Mouse (Mus musculus): ENCODE results near the gene Abcg4. TPM values are rescaled to one million over a fixed set of nuclear protein-coding genes. Genes with fewer than 3 reads are reported as not detected.
"Not testable (repeated sequence)": the region's sequence is repeated elsewhere in the genome, so short reads cannot be mapped to it uniquely, and the experiment has no call there.

Gene Abcg4
- polyA plus RNA-seq, 1 experiment from 2014 or later = 2.8 TPM

GRCm38 (mm10) chr9:44330736-44331135, 42.3 kb upstream of the Abcg4 start:
- no peak for ATAC-seq (ENCODE audit: low FRiP score, low TSS enrichment)
- Histone ChIP-seq H3K36me3 (ENCODE audit: insufficient read depth, low read length) (peaks cover 50% of the 10 kb centered on the region), H3K27me3 (ENCODE audit: insufficient read depth, low read length) (no peaks in the 10 kb centered on the region), H3K27ac (ENCODE audit: low read length) (no peak overlapping the region), H3K9me3 (ENCODE audit: low read length) (no peaks in the 10 kb centered on the region), H3K9ac (replicated peaks; ENCODE audit: low read length) (no peak overlapping the region), H3K4me2 (replicated peaks; ENCODE audit: low read depth, low read length) (no peak overlapping the region), H3K4me3 (ENCODE audit: low read length) (no peak overlapping the region), H3K4me1 (ENCODE audit: insufficient read depth, low read length) (peaks cover 10% of the 10 kb centered on the region)
- WGBS = 90% methylated on average over 6 of the region's 6 CpGs

GRCm38 (mm10) chr9:44327926-44328325, 39.5 kb upstream of the Abcg4 start:
- WGBS = 86% methylated on average over 5 of the region's 5 CpGs
- peak overlapping the region; percentile 94 for H3K9ac ChIP-seq (replicated peaks; ENCODE audit: low read length)
- no peak for ATAC-seq (ENCODE audit: low FRiP score, low TSS enrichment)
- peak overlapping the region; percentile 73 for H3K4me3 ChIP-seq (ENCODE audit: low read length)
- peaks cover 39% of the 10 kb centered on the region for H3K36me3 ChIP-seq (ENCODE audit: insufficient read depth, low read length)
- H3K27ac ChIP-seq (ENCODE audit: low read length) = peak overlapping the region; percentile 97; the same call in 1 of the 2 replicates
- peak overlapping the region; percentile 90 for H3K4me2 ChIP-seq (replicated peaks; ENCODE audit: low read depth, low read length)
- no peaks in the 10 kb centered on the region for H3K27me3 ChIP-seq (ENCODE audit: insufficient read depth, low read length)
- no peaks in the 10 kb centered on the region for H3K9me3 ChIP-seq (ENCODE audit: low read length)
- H3K4me1 ChIP-seq (ENCODE audit: insufficient read depth, low read length) = peaks cover 12% of the 10 kb centered on the region

GRCm38 (mm10) chr9:44327064-44327711, 38.8 kb upstream of the Abcg4 start:
- peak overlapping the region; percentile 90 for H3K4me2 ChIP-seq (replicated peaks; ENCODE audit: low read depth, low read length)
- H3K9me3 ChIP-seq (ENCODE audit: low read length) = no peaks in the 10 kb centered on the region
- 1% methylated on average over 22 of the region's 22 CpGs for WGBS
- H3K4me1 ChIP-seq (ENCODE audit: insufficient read depth, low read length) = peaks cover 12% of the 10 kb centered on the region
- ATAC-seq (ENCODE audit: low FRiP score, low TSS enrichment) = peak; percentile 62
- H3K27ac ChIP-seq (ENCODE audit: low read length) = peak overlapping the region; percentile 97
- H3K4me3 ChIP-seq (ENCODE audit: low read length) = peak overlapping the region; percentile 73
- no peaks in the 10 kb centered on the region for H3K27me3 ChIP-seq (ENCODE audit: insufficient read depth, low read length)
- peak overlapping the region; percentile 94 for H3K9ac ChIP-seq (replicated peaks; ENCODE audit: low read length)
- peaks cover 31% of the 10 kb centered on the region for H3K36me3 ChIP-seq (ENCODE audit: insufficient read depth, low read length)

- Histone ChIP-seq H3K9ac (replicated peaks; ENCODE audit: low read length) (peak overlapping the region; percentile 94), H3K4me3 (ENCODE audit: low read length) (peak overlapping the region; percentile 73), H3K36me3 (ENCODE audit: insufficient read depth, low read length) (peaks cover 25% of the 10 kb centered on the region), H3K27me3 (ENCODE audit: insufficient read depth, low read length) (no peaks in the 10 kb centered on the region), H3K4me1 (ENCODE audit: insufficient read depth, low read length) (peaks cover 12% of the 10 kb centered on the region), H3K9me3 (ENCODE audit: low read length) (no peaks in the 10 kb centered on the region), H3K27ac (ENCODE audit: low read length) (peak overlapping the region; percentile 97), H3K4me2 (replicated peaks; ENCODE audit: low read depth, low read length) (peak overlapping the region; percentile 90)
- peak; percentile 91 for ATAC-seq (ENCODE audit: low FRiP score, low TSS enrichment)
- WGBS = under 1% methylated on average over 38 of the region's 38 CpGs
Observed at GRCm38 (mm10) chr9:44326371-44327063, 38.1 kb upstream of the Abcg4 start.

- peaks cover 20% of the 10 kb centered on the region for H3K36me3 ChIP-seq (ENCODE audit: insufficient read depth, low read length)
- H3K9me3 ChIP-seq (ENCODE audit: low read length) = no peaks in the 10 kb centered on the region
- peaks cover 14% of the 10 kb centered on the region for H3K4me1 ChIP-seq (ENCODE audit: insufficient read depth, low read length)
- ATAC-seq (ENCODE audit: low FRiP score, low TSS enrichment) = 0 out of 2 replicates have a peak, but pooled peaks have one; percentile 25
- 1% methylated on average over 12 of the region's 12 CpGs for WGBS
- no peaks in the 10 kb centered on the region for H3K27me3 ChIP-seq (ENCODE audit: insufficient read depth, low read length)
- peak within 1 kb of the TSS; percentile 97 for H3K27ac ChIP-seq (ENCODE audit: low read length)
- H3K9ac ChIP-seq (replicated peaks; ENCODE audit: low read length) = peak within 1 kb of the TSS; percentile 94
- H3K4me2 ChIP-seq (replicated peaks; ENCODE audit: low read depth, low read length) = peak within 1 kb of the TSS; percentile 90
- peak within 1 kb of the TSS; percentile 73 for H3K4me3 ChIP-seq (ENCODE audit: low read length)
Observed at GRCm38 (mm10) chr9:44325768-44326370, 37.5 kb upstream of the Abcg4 start, which contains the start of gene Dpagt1. Gene Dpagt1 (plus strand): TSS chr9:44326019.

GRCm38 (mm10) chr9:44325032-44325767, 36.8 kb upstream of the Abcg4 start:
- ATAC-seq (ENCODE audit: low FRiP score, low TSS enrichment); H3K27me3 ChIP-seq (ENCODE audit: insufficient read depth, low read length); H3K9me3 ChIP-seq (ENCODE audit: low read length): not testable (repeated sequence)
- H3K9ac ChIP-seq (replicated peaks; ENCODE audit: low read length) = peak overlapping the region; percentile 94
- peak overlapping the region; percentile 73 for H3K4me3 ChIP-seq (ENCODE audit: low read length)
- 60% methylated on average over 7 of the region's 8 CpGs for WGBS
- H3K27ac ChIP-seq (ENCODE audit: low read length) = peak overlapping the region; percentile 97; the same call in 1 of the 2 replicates
- H3K4me1 ChIP-seq (ENCODE audit: insufficient read depth, low read length) = peaks cover 17% of the 10 kb centered on the region
- peak overlapping the region; percentile 90 for H3K4me2 ChIP-seq (replicated peaks; ENCODE audit: low read depth, low read length)
- H3K36me3 ChIP-seq (ENCODE audit: insufficient read depth, low read length) = peaks cover 13% of the 10 kb centered on the region

- H3K27me3 ChIP-seq (ENCODE audit: insufficient read depth, low read length) = no peaks in the 10 kb centered on the region
- peaks cover 21% of the 10 kb centered on the region for H3K4me1 ChIP-seq (ENCODE audit: insufficient read depth, low read length)
- ATAC-seq (ENCODE audit: low FRiP score, low TSS enrichment) = no peak
- H3K9ac ChIP-seq (replicated peaks; ENCODE audit: low read length) = no peak overlapping the region
- no peak overlapping the region for H3K4me3 ChIP-seq (ENCODE audit: low read length)
- H3K4me2 ChIP-seq (replicated peaks; ENCODE audit: low read depth, low read length) = no peak overlapping the region
- H3K36me3 ChIP-seq (ENCODE audit: insufficient read depth, low read length) = peaks cover 5% of the 10 kb centered on the region
- 60% methylated on average over 6 of the region's 6 CpGs for WGBS
- no peak overlapping the region for H3K27ac ChIP-seq (ENCODE audit: low read length)
- H3K9me3 ChIP-seq (ENCODE audit: low read length) = no peaks in the 10 kb centered on the region
Observed at GRCm38 (mm10) chr9:44324147-44324546, 35.7 kb upstream of the Abcg4 start.

GRCm38 (mm10) chr9:44323656-44324055, 35.2 kb upstream of the Abcg4 start:
- WGBS = 82% methylated on average over 3 of the region's 4 CpGs

GRCm38 (mm10) chr9:44320799-44321133, 32.4 kb upstream of the Abcg4 start:
- ATAC-seq (ENCODE audit: low FRiP score, low TSS enrichment) = no peak
- Histone ChIP-seq H3K4me1 (ENCODE audit: insufficient read depth, low read length) (peaks cover 30% of the 10 kb centered on the region), H3K27me3 (ENCODE audit: insufficient read depth, low read length) (no peaks in the 10 kb centered on the region), H3K4me3 (ENCODE audit: low read length) (peak overlapping the region; percentile 87), H3K36me3 (ENCODE audit: insufficient read depth, low read length) (peaks cover 12% of the 10 kb centered on the region), H3K9ac (replicated peaks; ENCODE audit: low read length) (peak overlapping the region; percentile 52), H3K4me2 (replicated peaks; ENCODE audit: low read depth, low read length) (peak overlapping the region; percentile 93), H3K9me3 (ENCODE audit: low read length) (no peaks in the 10 kb centered on the region), H3K27ac (ENCODE audit: low read length) (peak overlapping the region; percentile 44)
- WGBS = 23% methylated on average over 6 of the region's 6 CpGs

More at GRCm38 (mm10) chr9:44323656-44324055, 35.2 kb upstream of the Abcg4 start:
- not testable (repeated sequence) for H3K27ac ChIP-seq (ENCODE audit: low read length); H3K4me2 ChIP-seq (replicated peaks; ENCODE audit: low read depth, low read length); H3K27me3 ChIP-seq (ENCODE audit: insufficient read depth, low read length); H3K36me3 ChIP-seq (ENCODE audit: insufficient read depth, low read length); H3K4me3 ChIP-seq (ENCODE audit: low read length); H3K9ac ChIP-seq (replicated peaks; ENCODE audit: low read length); ATAC-seq (ENCODE audit: low FRiP score, low TSS enrichment); H3K9me3 ChIP-seq (ENCODE audit: low read length)
- peaks cover 25% of the 10 kb centered on the region for H3K4me1 ChIP-seq (ENCODE audit: insufficient read depth, low read length)
